Mouse (Mus musculus): ENCODE results near the gene Rtn4.

GRCm38 (mm10) chr11:29684272-29684671 is 8.5 kb upstream of the Rtn4 start:
- TF ChIP-seq CTCF (conservative IDR thresholded peaks at IDR 0.05; ENCODE audit: insufficient read depth, insufficient read length, low read depth, low read length) (no peak), POLR2A (IDR thresholded peaks at IDR 0.05; ENCODE audit: low read depth, low read length) (no peak)
